Mouse (Mus musculus): ENCODE measurements around the gene Caln1. TPM values are rescaled to one million over a fixed set of nuclear protein-coding genes. Genes with fewer than 3 reads are reported as not detected.

Gene Caln1
- polyA plus RNA-seq, 1 experiment from 2014 or later = 0.21 TPM

GRCm38 (mm10) chr5:130858706-130859105 is 489.5 kb downstream of the Caln1 start:
- WGBS = 72% methylated on average over 3 of the region's 3 CpGs

GRCm38 (mm10) chr5:130859736-130860135 is 490.5 kb downstream of the Caln1 start:
- Histone ChIP-seq H3K4me3 (no peak overlapping the region), H3K4me1 (no peaks in the 10 kb centered on the region), H3K36me3 (no peaks in the 10 kb centered on the region), H3K27ac (no peak overlapping the region), H3K27me3 (ENCODE audit: insufficient read depth, poor library complexity, severe bottlenecking) (no peaks in the 10 kb centered on the region), H3K9me3 (no peaks in the 10 kb centered on the region)
- DNase-seq (ENCODE audit: low spot score) = no peak
- 41% methylated on average over 6 of the region's 6 CpGs for WGBS

More at GRCm38 (mm10) chr5:130858706-130859105, 489.5 kb downstream of the Caln1 start:
- no peak for DNase-seq (ENCODE audit: low spot score)
- no peaks in the 10 kb centered on the region for H3K36me3 ChIP-seq
- H3K27me3 ChIP-seq (ENCODE audit: insufficient read depth, poor library complexity, severe bottlenecking) = no peaks in the 10 kb centered on the region
- H3K27ac ChIP-seq = no peak overlapping the region
- no peaks in the 10 kb centered on the region for H3K9me3 ChIP-seq
- no peak overlapping the region for H3K4me3 ChIP-seq
- H3K4me1 ChIP-seq = no peaks in the 10 kb centered on the region

GRCm38 (mm10) chr5:130862302-130862701 is 493.0 kb downstream of the Caln1 start:
- Histone ChIP-seq H3K4me3 (no peak overlapping the region), H3K36me3 (no peaks in the 10 kb centered on the region), H3K27me3 (ENCODE audit: insufficient read depth, poor library complexity, severe bottlenecking) (no peaks in the 10 kb centered on the region), H3K27ac (no peak overlapping the region), H3K4me1 (no peaks in the 10 kb centered on the region), H3K9me3 (no peaks in the 10 kb centered on the region)
- no peak for DNase-seq (ENCODE audit: low spot score)
- 64% methylated on average over 5 of the region's 5 CpGs for WGBS

- no peaks in the 10 kb centered on the region for H3K27me3 ChIP-seq (ENCODE audit: insufficient read depth, poor library complexity, severe bottlenecking)
- no peaks in the 10 kb centered on the region for H3K36me3 ChIP-seq
- no peaks in the 10 kb centered on the region for H3K9me3 ChIP-seq
- WGBS = 56% methylated on average over 1 of the region's 1 CpGs
- H3K4me3 ChIP-seq = no peak overlapping the region
- H3K4me1 ChIP-seq = no peaks in the 10 kb centered on the region
- H3K27ac ChIP-seq = no peak overlapping the region
- no peak for DNase-seq (ENCODE audit: low spot score)
These were observed 500.6 kb downstream of the Caln1 start for GRCm38 (mm10) chr5:130869869-130870268.

DNA sequence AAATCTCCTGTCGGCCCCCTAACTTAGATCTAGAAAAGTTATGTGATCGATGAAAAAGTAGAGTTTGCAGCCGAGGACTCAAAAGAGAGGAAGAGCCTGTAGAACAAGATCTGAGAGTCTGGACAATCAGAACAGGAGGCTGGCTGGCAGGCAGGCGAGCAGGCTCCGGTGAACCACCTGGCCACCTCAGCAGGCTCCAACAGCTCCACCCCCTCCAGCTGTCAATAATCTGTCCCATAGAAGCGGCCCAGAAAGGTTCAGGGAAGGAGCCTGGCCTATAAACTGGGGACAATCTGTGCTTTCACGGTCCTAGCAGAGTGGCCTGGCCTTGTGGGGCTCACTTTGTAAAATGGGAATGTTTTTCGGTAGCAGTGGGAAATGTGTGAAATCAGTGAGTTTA is 501.8 kb downstream of the Caln1 start:
- H3K36me3 ChIP-seq = no peaks in the 10 kb centered on the region
- no peaks in the 10 kb centered on the region for H3K9me3 ChIP-seq
- no peak for DNase-seq (ENCODE audit: low spot score)
- H3K27ac ChIP-seq = no peak overlapping the region
- H3K4me3 ChIP-seq = no peak overlapping the region
- WGBS = 36% methylated on average over 8 of the region's 8 CpGs
- H3K4me1 ChIP-seq = no peaks in the 10 kb centered on the region
- H3K27me3 ChIP-seq (ENCODE audit: insufficient read depth, poor library complexity, severe bottlenecking) = no peaks in the 10 kb centered on the region

GRCm38 (mm10) chr5:130875391-130875790 is 506.1 kb downstream of the Caln1 start:
- Histone ChIP-seq H3K9me3 (no peaks in the 10 kb centered on the region), H3K4me3 (no peak overlapping the region), H3K27ac (no peak overlapping the region), H3K27me3 (ENCODE audit: insufficient read depth, poor library complexity, severe bottlenecking) (no peaks in the 10 kb centered on the region), H3K4me1 (no peaks in the 10 kb centered on the region), H3K36me3 (no peaks in the 10 kb centered on the region)
- WGBS = 77% methylated on average over 3 of the region's 3 CpGs
- no peak for DNase-seq (ENCODE audit: low spot score)

DNA sequence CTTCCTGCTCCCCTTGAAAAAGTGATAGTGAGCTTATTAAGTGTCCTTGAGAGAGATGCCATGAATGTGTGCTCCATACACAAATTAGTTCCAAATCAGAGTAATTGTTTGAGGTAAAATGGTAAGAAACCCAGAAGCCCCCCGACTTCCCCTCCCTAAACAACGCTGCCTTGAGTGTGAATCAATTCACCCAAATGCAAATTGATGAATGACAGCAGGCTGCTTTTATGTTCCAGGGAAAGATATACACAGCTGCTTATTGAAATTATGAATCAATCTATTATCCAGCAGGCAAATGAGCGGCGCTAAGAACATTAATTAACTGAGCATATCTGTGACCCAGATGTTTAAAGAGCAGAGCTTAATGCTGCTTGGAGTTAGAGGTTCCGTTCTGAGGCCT is 511.1 kb downstream of the Caln1 start:
- no peak for DNase-seq (ENCODE audit: low spot score)
- H3K4me3 ChIP-seq = no peak overlapping the region
- WGBS = 85% methylated on average over 5 of the region's 5 CpGs
- H3K9me3 ChIP-seq = no peaks in the 10 kb centered on the region
- no peak overlapping the region for H3K27ac ChIP-seq
- no peaks in the 10 kb centered on the region for H3K27me3 ChIP-seq (ENCODE audit: insufficient read depth, poor library complexity, severe bottlenecking)
- H3K36me3 ChIP-seq = no peaks in the 10 kb centered on the region
- H3K4me1 ChIP-seq = no peaks in the 10 kb centered on the region

DNA sequence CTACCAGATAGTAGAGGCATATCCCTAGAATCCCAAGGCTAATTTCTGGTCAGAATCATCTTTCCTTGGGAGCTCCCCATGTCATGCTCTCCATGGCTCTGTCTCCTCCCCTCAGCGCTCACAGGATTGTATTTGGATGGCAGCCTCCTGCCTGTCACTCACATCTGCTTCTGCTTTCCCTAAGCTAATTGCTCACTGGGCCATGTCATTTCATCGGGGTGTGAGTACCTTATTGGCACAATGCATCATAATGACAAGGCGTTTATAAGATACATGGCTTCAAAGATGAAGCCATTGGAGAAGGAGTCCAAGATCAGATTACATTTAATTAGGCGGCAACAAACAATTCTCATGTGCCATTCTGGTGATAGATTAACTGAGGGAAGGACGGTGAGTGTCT is 522.5 kb downstream of the Caln1 start:
- H3K36me3 ChIP-seq = no peaks in the 10 kb centered on the region
- 80% methylated on average over 5 of the region's 5 CpGs for WGBS
- H3K27ac ChIP-seq = no peak overlapping the region
- no peaks in the 10 kb centered on the region for H3K9me3 ChIP-seq
- DNase-seq (ENCODE audit: low spot score) = no peak
- H3K4me1 ChIP-seq = no peaks in the 10 kb centered on the region
- H3K27me3 ChIP-seq (ENCODE audit: insufficient read depth, poor library complexity, severe bottlenecking) = no peaks in the 10 kb centered on the region
- no peak overlapping the region for H3K4me3 ChIP-seq

GRCm38 (mm10) chr5:130895991-130896390 is 526.7 kb downstream of the Caln1 start:
- 86% methylated on average over 3 of the region's 3 CpGs for WGBS
- no peak for DNase-seq (ENCODE audit: low spot score)
- Histone ChIP-seq H3K27ac (no peak overlapping the region), H3K9me3 (no peaks in the 10 kb centered on the region), H3K36me3 (no peaks in the 10 kb centered on the region), H3K4me3 (no peak overlapping the region), H3K27me3 (ENCODE audit: insufficient read depth, poor library complexity, severe bottlenecking) (no peaks in the 10 kb centered on the region), H3K4me1 (no peaks in the 10 kb centered on the region)

Other genes with a start within 250 kb of the Caln1 start
- 4.4 and 4.8 TPM in 2 replicates for gene Kctd7, start 224.6 kb upstream of the Caln1 start, polyA plus RNA-seq (2016; fragmentation: Nextera tagmentation; extraction: Ambion mirVana)
- gene Rabgef1, start 197.7 kb upstream of the Caln1 start, polyA plus RNA-seq (2016; fragmentation: Nextera tagmentation; extraction: Ambion mirVana) = 21.2 and 25.5 TPM in 2 replicates
- 30.9 and 35.7 TPM in 2 replicates for gene Tmem248, start 152.4 kb upstream of the Caln1 start, polyA plus RNA-seq (2016; fragmentation: Nextera tagmentation; extraction: Ambion mirVana)
- 64.9 and 74.8 TPM in 2 replicates for gene Sbds, start 113.9 kb upstream of the Caln1 start, polyA plus RNA-seq (2016; fragmentation: Nextera tagmentation; extraction: Ambion mirVana)
- gene Tyw1, start 113.8 kb upstream of the Caln1 start, polyA plus RNA-seq (2016; fragmentation: Nextera tagmentation; extraction: Ambion mirVana) = 25.2 and 26.1 TPM in 2 replicates
- gene A330070K13Rik, start 15.2 kb downstream of the Caln1 start, polyA plus RNA-seq (2016; fragmentation: Nextera tagmentation; extraction: Ambion mirVana) = not detected in 2 replicates

All from heart, embryonic 10.5 days (tissue).